Mouse (Mus musculus) MEL (cell line): Measurements from ENCODE around the gene Spata9.

ENCODE experiments used
- CHD1 ChIP-seq: IDR thresholded peaks from 2 replicates; pipeline ENCODE4 v1.6.1; 2012; ENCODE audit warnings: low read depth, mild to moderate bottlenecking, inconsistent platforms, low read length, improper control_type of control experiment
- GABPA ChIP-seq: IDR thresholded peaks from 2 replicates; pipeline ENCODE4 v1.6.1; 2012; ENCODE audit warnings: low read depth, mild to moderate bottlenecking, inconsistent platforms, low read length, improper control_type of control experiment, moderate library complexity
- HCFC1 ChIP-seq: IDR thresholded peaks from 2 replicates; pipeline ENCODE4 v1.6.1; 2012; ENCODE audit warnings: low read depth, mild to moderate bottlenecking, inconsistent platforms, low read length, improper control_type of control experiment, moderate library complexity
- NRF1 ChIP-seq: IDR thresholded peaks from 2 replicates; pipeline ENCODE4 v1.6.1; 2014; ENCODE audit warnings: low read depth, mild to moderate bottlenecking, inconsistent platforms, low read length, improper control_type of control experiment, moderate library complexity; ENCODE audit not compliant: poor library complexity, insufficient read depth, severe bottlenecking
- RAD21 ChIP-seq: IDR thresholded peaks from 2 replicates; pipeline ENCODE4 v1.6.1; 2011; ENCODE audit warnings: mild to moderate bottlenecking, low read depth, low read length, improper control_type of control experiment
- ZC3H11A ChIP-seq: IDR thresholded peaks from 2 replicates; pipeline ENCODE4 v1.6.1; 2012; ENCODE audit warnings: low read depth, mild to moderate bottlenecking, inconsistent platforms, low read length, improper control_type of control experiment

DNA sequence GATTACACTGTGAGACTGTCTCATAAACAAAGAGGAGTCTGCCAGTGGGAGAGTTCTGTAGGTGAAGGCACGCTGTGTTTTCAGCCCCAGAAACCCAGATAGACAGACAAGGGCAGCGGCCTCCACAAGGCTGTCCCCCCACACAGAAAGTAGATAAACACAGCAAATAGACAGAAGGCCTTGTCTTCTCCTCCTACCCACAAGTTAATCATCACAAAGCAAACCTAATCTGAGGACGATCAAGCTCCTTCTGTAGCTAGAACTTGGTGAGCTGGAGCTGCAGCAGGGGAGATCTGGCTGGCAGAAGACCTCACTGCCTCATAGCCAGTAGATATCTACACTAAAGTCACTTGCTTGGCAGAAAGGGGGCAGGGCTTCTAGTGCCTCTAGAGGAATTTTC lies 36.3 kb downstream of the Spata9 start:
- TF ChIP-seq ZC3H11A (no peak), GABPA (no peak), NRF1 (no peak), RAD21 (no peak), HCFC1 (no peak), CHD1 (no peak)
